Mouse (Mus musculus): ENCODE data around the gene Hfm1. TPM values are rescaled to one million over a fixed set of nuclear protein-coding genes. Genes with fewer than 3 reads are reported as not detected.

The Hfm1 gene
- not detected in 2 replicates for total RNA-seq (2015; ENCODE audit: low replicate concordance)
- total RNA-seq (2017; ENCODE audit: low replicate concordance): 0.60 TPM in 1 of 2 replicates, not detected in the other

GRCm38 (mm10) chr5:106925488-106926368, at the start of gene Hfm1:
Hfm1 (minus strand) TSS chr5:106926321.
- peak; percentile 64 for ATAC-seq (replicated peaks; ENCODE audit: low FRiP score, poor library complexity, severe bottlenecking)

- no peak for ATAC-seq (replicated peaks; ENCODE audit: low FRiP score, poor library complexity, severe bottlenecking)
Observed at GRCm38 (mm10) chr5:106973883-106974282, 47.8 kb upstream of the Hfm1 start.

DNA sequence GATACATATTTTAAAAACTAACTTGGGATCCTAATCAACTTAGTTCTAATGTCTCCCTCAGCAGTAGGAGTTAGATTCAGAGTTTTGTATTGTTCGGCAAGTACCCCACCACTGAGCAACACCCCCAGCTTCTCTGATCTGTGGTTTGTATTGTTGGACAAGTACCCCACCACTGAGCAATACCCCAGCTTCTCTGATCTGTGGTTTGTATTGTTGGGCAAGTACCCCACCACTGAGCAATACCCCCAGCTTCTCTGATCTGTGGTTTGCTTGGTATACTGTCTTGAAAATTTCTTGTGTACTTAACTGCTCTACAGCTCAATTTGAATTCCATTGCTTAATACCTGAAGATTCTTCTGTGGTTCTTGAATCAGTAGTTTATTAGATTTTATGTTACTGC, 41.5 kb upstream of the Hfm1 start:
- ATAC-seq (replicated peaks; ENCODE audit: low FRiP score, poor library complexity, severe bottlenecking): no peak

DNA sequence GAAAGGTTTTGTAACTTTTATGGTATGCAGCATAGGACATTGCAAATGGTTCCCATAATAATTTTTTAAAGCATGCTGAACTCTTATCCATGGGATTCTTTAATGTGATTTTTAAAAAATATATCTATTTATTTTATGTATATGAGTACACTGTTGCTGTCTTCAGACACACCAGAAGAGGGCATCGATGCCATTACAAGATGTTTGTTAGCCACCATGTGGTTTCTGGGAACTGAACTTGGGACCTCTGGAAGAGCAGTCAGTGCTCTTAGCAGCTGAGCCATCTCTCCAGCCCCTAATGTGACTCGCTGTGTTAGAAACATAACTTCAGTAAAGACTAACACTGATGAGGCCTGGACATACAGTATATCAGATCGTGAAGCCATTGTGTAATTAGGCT, 40.3 kb upstream of the Hfm1 start:
- ATAC-seq (replicated peaks; ENCODE audit: low FRiP score, poor library complexity, severe bottlenecking): no peak

GRCm38 (mm10) chr5:106964513-106965014, 38.4 kb upstream of the Hfm1 start:
- ATAC-seq (replicated peaks; ENCODE audit: low FRiP score, poor library complexity, severe bottlenecking): peak; percentile 94

GRCm38 (mm10) chr5:106963584-106964512, 37.7 kb upstream of the Hfm1 start, which contains the start of gene Cdc7:
Cdc7 (plus strand) TSS chr5:106964322.
- peak; percentile 92 for ATAC-seq (replicated peaks; ENCODE audit: low FRiP score, poor library complexity, severe bottlenecking)

- ATAC-seq (replicated peaks; ENCODE audit: low FRiP score, poor library complexity, severe bottlenecking): no peak
Observed at GRCm38 (mm10) chr5:106960451-106960850, 34.3 kb upstream of the Hfm1 start.

DNA sequence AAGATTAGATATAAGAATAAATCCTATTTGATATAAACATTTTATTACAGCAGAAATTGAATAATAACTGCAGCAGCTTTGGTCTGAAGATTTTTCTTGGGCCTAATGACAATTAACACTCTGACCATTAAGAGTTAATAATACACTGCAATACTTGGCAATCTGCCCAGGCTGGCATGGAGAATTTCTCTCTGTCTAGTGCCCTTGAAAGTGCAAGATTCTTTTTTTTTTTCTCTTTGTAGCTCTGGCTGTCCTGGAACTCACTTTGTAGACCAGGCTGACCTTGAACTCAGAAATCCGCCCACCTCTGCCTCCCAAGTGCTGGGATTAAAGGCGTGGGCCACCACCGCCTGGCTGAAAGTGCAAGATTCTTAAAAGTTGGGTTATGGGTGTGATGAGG, 32.9 kb upstream of the Hfm1 start:
- ATAC-seq (replicated peaks; ENCODE audit: low FRiP score, poor library complexity, severe bottlenecking): no peak

DNA sequence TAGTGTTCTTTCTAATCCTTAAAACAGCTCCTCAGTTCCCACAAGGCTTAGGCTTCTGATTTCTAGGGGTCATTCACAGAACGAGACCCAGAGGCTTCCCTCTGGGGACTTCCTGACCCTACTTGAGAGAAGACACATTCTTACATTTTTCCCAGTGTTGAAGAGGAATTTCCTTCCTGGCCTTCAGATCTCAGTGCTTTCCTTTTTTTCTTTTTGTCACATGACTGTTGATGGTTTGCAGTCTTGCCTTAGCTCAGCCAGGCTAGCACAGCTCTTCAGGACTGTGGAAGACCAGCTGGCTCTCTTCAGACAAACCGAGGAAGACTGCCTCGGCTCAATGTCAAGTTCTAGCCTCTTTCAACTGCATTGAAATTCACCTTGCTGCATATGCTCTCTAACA, 30.3 kb upstream of the Hfm1 start:
- ATAC-seq (replicated peaks; ENCODE audit: low FRiP score, poor library complexity, severe bottlenecking): no peak

GRCm38 (mm10) chr5:106948683-106949082, 22.6 kb upstream of the Hfm1 start:
- ATAC-seq (replicated peaks; ENCODE audit: low FRiP score, poor library complexity, severe bottlenecking): no peak

DNA sequence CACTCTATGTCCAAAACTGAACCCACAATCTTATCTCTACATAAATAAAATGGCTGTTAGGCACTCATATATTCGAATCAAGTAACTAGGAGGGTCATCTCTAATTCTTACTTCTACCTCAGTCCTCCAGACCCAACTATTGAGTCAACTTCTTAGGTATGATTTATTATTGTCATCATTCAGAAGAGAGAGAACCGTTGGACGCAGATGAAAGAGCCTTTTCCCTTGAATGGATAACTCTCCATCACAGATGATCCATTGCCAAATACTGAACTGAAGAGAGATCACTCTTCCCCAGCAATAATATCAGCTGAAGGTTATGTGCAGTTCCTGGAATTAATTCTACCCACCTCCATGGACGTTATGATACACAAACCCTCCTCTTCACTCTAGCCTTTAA, 20.2 kb upstream of the Hfm1 start:
- no peak for ATAC-seq (replicated peaks; ENCODE audit: low FRiP score, poor library complexity, severe bottlenecking)

DNA sequence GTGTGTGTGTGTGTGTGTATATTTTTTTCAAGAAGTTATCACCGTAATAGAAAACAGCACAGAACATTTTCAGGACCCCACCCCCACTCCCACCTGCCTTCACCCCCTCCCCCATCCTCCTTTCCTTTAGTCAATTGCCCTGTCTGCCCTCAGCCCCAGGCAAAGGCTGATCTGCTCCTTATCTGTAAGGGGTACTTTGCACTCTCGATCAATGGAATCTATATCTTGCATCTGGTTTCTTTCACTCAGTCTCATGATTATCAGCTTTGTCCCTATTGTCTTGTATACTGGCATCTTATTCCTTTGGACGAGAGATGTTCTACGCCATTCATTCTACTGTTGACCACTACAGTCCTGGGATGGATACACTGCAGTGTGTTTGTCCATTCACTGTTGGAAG, 1.9 kb upstream of the Hfm1 start:
- ATAC-seq (replicated peaks; ENCODE audit: low FRiP score, poor library complexity, severe bottlenecking): no peak

DNA sequence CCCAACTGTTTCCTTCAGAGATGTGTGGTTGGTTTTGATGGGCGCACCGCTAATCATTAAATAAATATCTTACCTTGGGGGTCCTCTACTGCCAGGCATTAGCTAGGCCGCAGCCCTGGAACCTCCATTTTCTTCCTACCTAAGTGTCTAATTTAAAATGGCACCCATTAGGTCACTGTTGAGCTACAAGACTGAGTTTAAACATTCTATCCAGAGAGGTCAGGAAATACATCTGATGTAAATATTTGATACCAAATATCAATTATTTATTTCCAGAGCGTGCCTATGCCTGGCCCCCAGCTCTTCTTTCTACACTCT, 207 bp upstream of the Hfm1 start:
- ATAC-seq (replicated peaks; ENCODE audit: low FRiP score, poor library complexity, severe bottlenecking): no peak

DNA sequence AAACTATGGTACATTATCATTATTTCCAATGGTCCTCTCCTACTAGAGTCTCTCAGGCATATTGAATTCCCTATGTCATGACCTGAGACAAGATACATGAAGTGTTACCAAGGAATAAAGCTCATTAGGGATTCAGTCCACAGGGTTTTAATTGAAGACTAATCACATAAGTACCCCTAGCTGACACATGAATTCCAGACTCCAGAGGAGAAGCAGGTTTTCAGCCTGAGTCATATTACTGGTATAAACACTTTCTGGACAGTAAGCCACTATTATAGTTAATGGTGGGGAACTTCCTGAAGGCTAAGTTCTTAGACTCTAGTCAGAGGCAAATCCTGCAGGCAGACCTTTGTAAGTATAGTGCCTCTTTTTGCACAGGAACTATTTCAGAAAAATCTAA, 6.8 kb downstream of the Hfm1 start:
- ATAC-seq (replicated peaks; ENCODE audit: low FRiP score, poor library complexity, severe bottlenecking): no peak

- ATAC-seq (replicated peaks; ENCODE audit: low FRiP score, poor library complexity, severe bottlenecking): no peak
Observed at GRCm38 (mm10) chr5:106896879-106897278, 29.2 kb downstream of the Hfm1 start.

GRCm38 (mm10) chr5:106891773-106892172, 34.3 kb downstream of the Hfm1 start:
- ATAC-seq (replicated peaks; ENCODE audit: low FRiP score, poor library complexity, severe bottlenecking): no peak

DNA sequence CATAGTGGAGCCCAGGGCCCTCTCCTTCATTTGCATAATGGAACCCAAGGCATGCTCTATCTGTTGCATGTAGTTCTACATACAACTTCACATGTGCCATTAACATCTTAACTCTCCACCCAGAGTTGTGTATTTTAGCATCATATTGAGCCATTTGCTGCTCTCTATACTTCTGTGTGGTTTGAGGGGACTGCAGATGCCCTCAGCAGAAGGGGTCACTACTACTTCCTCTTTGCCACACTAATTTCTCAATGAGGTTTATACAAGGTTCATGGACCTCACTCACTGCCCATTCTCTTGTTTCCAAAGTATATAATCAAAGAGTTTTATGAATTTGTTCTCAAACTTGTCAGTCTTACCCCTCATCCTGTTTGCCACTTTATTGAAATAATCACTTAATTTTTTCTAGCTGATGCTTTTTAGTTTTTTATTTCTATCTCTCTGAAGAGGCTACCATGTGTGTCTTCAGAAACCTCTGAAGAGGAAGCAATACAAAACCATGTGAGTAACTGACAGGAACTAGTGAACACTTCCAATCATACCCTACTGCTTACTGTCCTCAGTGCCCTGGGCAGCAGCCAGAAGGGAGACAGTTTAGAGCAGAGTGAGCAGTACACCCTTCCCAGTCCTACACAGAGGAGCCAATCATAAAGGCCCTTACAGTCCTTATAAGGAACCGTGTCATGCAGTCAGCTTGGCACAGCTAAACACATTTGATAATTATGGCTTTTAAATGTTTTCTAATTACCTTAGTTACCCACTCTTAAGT, 38.6 kb downstream of the Hfm1 start:
- ATAC-seq (replicated peaks; ENCODE audit: low FRiP score, poor library complexity, severe bottlenecking): no peak

- ATAC-seq (replicated peaks; ENCODE audit: low FRiP score, poor library complexity, severe bottlenecking): no peak
Observed at GRCm38 (mm10) chr5:106885517-106885916, 40.6 kb downstream of the Hfm1 start.

- no peak for ATAC-seq (replicated peaks; ENCODE audit: low FRiP score, poor library complexity, severe bottlenecking)
Observed at GRCm38 (mm10) chr5:106876438-106876837, 49.7 kb downstream of the Hfm1 start.

DNA sequence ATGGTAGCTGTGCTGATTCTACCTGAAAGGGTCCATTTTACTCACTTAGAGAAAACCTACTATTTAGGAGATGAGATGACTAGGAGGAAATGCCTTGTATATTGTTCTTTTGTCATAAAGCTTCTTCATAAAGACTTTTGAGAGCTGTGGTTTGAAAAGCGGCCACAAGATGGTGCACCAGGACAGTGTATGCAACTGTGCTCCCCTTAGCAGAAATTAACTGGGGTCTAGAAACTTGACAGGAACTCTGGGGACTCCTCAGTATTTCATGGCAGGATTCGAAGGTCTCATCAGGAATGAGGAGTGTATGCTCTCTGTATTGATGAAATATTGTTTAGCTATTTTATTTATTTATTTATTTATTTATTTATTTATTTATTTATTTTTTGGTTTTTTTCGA, 65.7 kb downstream of the Hfm1 start:
- ATAC-seq (replicated peaks; ENCODE audit: low FRiP score, poor library complexity, severe bottlenecking): no peak
